Comparison of ENCODE assay signal across 8 mouse cellular contexts in the genomic region with DNA sequence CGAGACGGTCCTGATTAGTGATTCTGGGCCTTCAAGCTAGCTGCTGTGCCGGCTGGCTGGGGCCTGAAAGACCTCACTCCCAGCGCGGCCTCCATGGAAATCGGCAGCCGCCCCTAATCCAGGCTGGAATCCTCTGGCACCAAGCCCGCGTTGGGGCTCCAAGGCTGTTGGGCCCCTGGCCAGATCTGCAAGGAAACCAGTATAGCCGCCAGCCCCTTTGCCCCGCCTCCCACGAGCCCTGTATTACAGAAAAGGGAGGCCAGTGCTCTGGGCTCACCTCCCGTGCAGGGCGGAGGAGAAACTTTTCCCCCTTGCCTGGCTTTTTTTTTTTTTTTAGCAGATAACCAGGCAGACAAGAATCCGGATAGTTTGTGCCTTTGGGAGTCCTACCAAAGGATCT. TPM values are rescaled to one million over a fixed set of nuclear protein-coding genes. Genes with fewer than 3 reads are reported as not detected.
DNase-seq lines count a peak whose midpoint lies in the region; ATAC-seq lines count a peak whose summit lies in the region.

No protein-coding gene starts in this region.

- H3K27me3 ChIP-seq in hindbrain, embryonic 12.5 days: no peaks in the 10 kb centered on the region

- peak overlapping the region; percentile 99 for H3K27ac ChIP-seq in hindbrain, embryonic 12.5 days

- ATAC-seq in hindbrain, embryonic 12.5 days (ENCODE audit: low FRiP score): peak; percentile 32

- H3K4me3 ChIP-seq in hindbrain, embryonic 12.5 days: peak overlapping the region; percentile 98

- DNase-seq in Muller cell, postnatal 12 days (ENCODE audit: inconsistent ontology term): peak; percentile 98
- DNase-seq in cerebellum, postnatal 10 days: peak; percentile 98 to 99
- peak; percentile 86 to 90 for DNase-seq in frontal cortex, postnatal 10 days (ENCODE audit: low spot score in 2 of 2)
- peak; percentile 64 for DNase-seq in left cerebral cortex, adult 11 months (ENCODE audit: low spot score)
- peak; percentile 93 for DNase-seq in lung, postnatal 25 days (ENCODE audit: low spot score)
- peak; percentile 80 for DNase-seq in right cerebral cortex, postnatal 25 days
- peak; percentile 98 to 99 for DNase-seq in urinary bladder, postnatal 4 days (ENCODE audit: low spot score in 2 of 2)

- peaks cover 58% of the 10 kb centered on the region for H3K4me1 ChIP-seq in hindbrain, embryonic 12.5 days

- no peaks in the 10 kb centered on the region for H3K9me3 ChIP-seq in hindbrain, embryonic 12.5 days (replicated peaks)

- WGBS in hindbrain, embryonic 12.5 days: 0% methylated on average over 15 of the region's 15 CpGs

- H3K9ac ChIP-seq in hindbrain, embryonic 12.5 days: peak overlapping the region; percentile 62

- peaks cover 17% of the 10 kb centered on the region for H3K36me3 ChIP-seq in hindbrain, embryonic 12.5 days

- H3K4me2 ChIP-seq in hindbrain, embryonic 12.5 days (replicated peaks): peak overlapping the region; percentile 72

RNA-seq across cellular contexts. Expression of gene Ptbp1, which starts 0.8 kb away (rescaled TPM):
- polyA plus RNA-seq in hindbrain, embryonic 12.5 days (2016; fragmentation: Nextera tagmentation; extraction: Ambion mirVana): 201 and 211 TPM in 2 replicates

RNA-seq across cellular contexts. Expression of gene Prtn3, which starts 20.9 kb away (rescaled TPM):
- 11.8 and 14.1 TPM in 2 replicates for polyA plus RNA-seq in hindbrain, embryonic 12.5 days (2016; fragmentation: Nextera tagmentation; extraction: Ambion mirVana)

RNA-seq across cellular contexts. Expression of gene Plppr3, which starts 21.0 kb away (rescaled TPM):
- polyA plus RNA-seq in hindbrain, embryonic 12.5 days (2016; fragmentation: Nextera tagmentation; extraction: Ambion mirVana): 289 and 290 TPM in 2 replicates

RNA-seq across cellular contexts. Expression of gene Misp, which starts 32.6 kb away (rescaled TPM):
- polyA plus RNA-seq in hindbrain, embryonic 12.5 days (2016; fragmentation: Nextera tagmentation; extraction: Ambion mirVana): 1.3 and 2.1 TPM in 2 replicates

RNA-seq across cellular contexts. Expression of gene Elane, which starts 32.7 kb away (rescaled TPM):
- polyA plus RNA-seq in hindbrain, embryonic 12.5 days (2016; fragmentation: Nextera tagmentation; extraction: Ambion mirVana): 0.56 TPM in 1 of 2 replicates, not detected in the other

Comparison
In these comparisons a context has a peak if more than half of its experiments do, and no peak if none do; other contexts are left out.
1. Peak in every context shown above with its lines: DNase-seq, ATAC-seq, H3K4me3 ChIP-seq and H3K27ac ChIP-seq.